19 mouse cellular contexts compared by ENCODE assay signal in the genomic region with DNA sequence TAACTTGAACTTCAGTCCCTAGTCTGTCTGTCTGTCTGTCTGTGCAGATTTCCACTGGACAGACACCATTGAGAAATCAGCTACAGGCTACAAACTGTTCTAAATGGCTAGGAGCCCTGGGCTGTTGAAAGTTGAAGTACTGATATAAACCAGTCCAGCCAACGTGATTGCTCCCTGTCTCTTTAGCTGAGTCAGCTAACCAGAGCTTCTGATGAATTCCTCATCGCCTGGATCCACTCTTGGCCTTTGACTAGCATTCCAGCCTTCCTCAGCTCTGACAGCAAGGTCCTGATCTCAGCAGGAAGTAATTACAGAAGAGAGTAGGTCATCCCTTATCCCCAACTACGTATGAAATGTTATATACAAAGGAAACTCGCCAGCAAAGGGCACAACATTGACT.
"Had no signal": no experiment of that assay in that cellular context is flagged by ENCODE, and none has a peak within 500 bp of the region (broad histone marks: within the 10 kb centered on the region; RNA-seq: fewer than 3 reads in every experiment).

No protein-coding gene starts in this region.

- H3K9ac ChIP-seq: liver, postnatal 0 days; lung, embryonic 15.5 days; midbrain, embryonic 12.5 days; neural tube, embryonic 13.5 days; neural tube, embryonic 15.5 days; stomach, embryonic 15.5 days had no signal

- H3K4me3 ChIP-seq: lung, embryonic 15.5 days; midbrain, embryonic 10.5 days; midbrain, embryonic 12.5 days; myocyte; neural tube, embryonic 13.5 days; neural tube, embryonic 15.5 days; stomach, embryonic 15.5 days had no signal

- DNase-seq: liver, postnatal 0 days; lung, adult 2 months; lung, postnatal 4 days; midbrain, embryonic 14.5 days; retina, postnatal 1 day; right cerebral cortex, adult 18-20 months; thymus, adult 2 months; thymus, postnatal 25 days; thymus, postnatal 4 days had no signal

- H3K9me3 ChIP-seq: lung, embryonic 15.5 days; neural tube, embryonic 13.5 days; neural tube, embryonic 15.5 days; stomach, embryonic 15.5 days had no signal

- H3K4me2 ChIP-seq: lung, embryonic 15.5 days; midbrain, embryonic 12.5 days; neural tube, embryonic 13.5 days; neural tube, embryonic 15.5 days; stomach, embryonic 15.5 days had no signal

- H3K4me1 ChIP-seq: lung, embryonic 15.5 days; midbrain, embryonic 12.5 days; neural tube, embryonic 13.5 days; neural tube, embryonic 15.5 days; stomach, embryonic 15.5 days had no signal

- H3K36me3 ChIP-seq: lung, embryonic 15.5 days; midbrain, embryonic 10.5 days; midbrain, embryonic 12.5 days; neural tube, embryonic 13.5 days; neural tube, embryonic 15.5 days; stomach, embryonic 15.5 days had no signal

- ATAC-seq: liver, postnatal 0 days; lung, postnatal 0 days; midbrain, embryonic 16.5 days had no signal

- H3K27me3 ChIP-seq: lung, embryonic 15.5 days; midbrain, embryonic 12.5 days; neural tube, embryonic 13.5 days; neural tube, embryonic 15.5 days; stomach, embryonic 15.5 days had no signal

- H3K27ac ChIP-seq: lung, embryonic 15.5 days; midbrain, embryonic 10.5 days; midbrain, embryonic 12.5 days; neural tube, embryonic 13.5 days; neural tube, embryonic 15.5 days; stomach, embryonic 15.5 days; stomach, postnatal 0 days had no signal
